Mouse (Mus musculus) T-helper 17 cell (primary cell): ENCODE measurements around the gene Nacc1.

Source experiments
- in situ Hi-C, 2 experiments: fragments of 300-600 bp; cut with MboI, MseI; formaldehyde crosslinking; loops; 1 replicate in 1 of 2; 2 replicates in 1 of 2; pipeline ENCODE4 v1.15.1; 2025; ENCODE audit warnings: high pct_unique_total_duplicates in 2 of 2

The Nacc1 gene

GRCm38 (mm10) chr8:84687705-84688100 is at the start of gene Nacc1:
Gene Nacc1 (minus strand): TSS chr8:84687862.
- in situ Hi-C loops: no loop called here

DNA sequence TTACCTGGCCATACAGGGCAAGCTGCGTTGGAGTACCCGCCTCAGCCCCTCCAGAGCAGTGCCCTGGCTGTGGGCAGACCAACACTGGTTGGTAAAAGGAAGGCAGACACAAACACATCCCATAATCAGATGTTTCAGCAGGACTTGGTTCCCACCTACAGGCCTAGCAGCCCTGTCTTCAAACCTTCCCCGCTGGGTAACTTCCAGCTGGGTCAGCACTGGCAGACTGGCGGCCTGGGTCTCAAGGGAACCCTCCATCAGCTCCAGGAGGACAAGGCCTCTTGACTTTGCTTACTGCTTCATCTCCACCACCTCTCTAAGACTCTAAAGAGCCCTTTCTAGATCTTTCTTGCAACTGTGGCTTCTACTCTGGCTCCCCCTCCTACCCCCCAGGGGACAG is 48.9 kb upstream of the Nacc1 start:
- in situ Hi-C loops: no loop called here

DNA sequence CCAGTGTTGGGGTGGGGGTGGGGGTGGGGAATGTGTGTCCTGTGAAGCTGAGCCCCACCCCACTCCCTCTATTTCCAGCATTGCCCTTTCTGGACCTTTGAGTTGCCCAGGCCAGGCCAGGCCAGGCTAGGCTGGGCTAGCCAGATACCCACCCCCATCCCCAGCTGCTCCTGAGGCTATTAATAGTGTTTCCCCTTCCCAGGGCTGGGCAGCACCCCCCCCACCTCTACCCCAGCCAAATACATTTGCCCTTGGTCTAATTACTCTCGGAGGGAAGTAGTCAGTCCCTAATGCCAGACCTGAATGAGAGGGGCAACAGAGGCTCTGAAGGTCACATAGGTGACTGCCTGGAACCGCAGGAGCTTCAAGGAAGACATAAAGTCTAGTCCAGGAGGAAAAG is 47.9 kb upstream of the Nacc1 start:
- in situ Hi-C loops: no loop called here

DNA sequence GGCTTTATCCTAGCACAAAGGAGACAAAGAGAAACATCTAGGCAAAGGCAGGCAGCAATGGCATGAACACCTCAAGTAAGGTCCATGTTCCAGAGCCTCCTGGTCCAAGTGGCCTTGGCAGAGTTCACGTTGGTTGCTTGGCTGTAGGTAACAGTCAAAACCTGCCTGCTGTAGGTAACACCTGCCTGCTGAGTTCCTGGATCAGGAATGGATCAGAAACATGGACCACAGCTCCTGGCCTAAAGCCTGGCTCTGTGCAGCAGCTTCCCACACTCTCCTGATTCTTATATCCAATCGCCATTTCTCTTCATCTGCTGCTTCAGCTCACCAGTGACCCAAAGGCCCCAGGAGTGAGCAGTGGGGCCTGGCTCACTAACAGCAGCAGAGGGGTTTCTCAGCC is 47.0 kb upstream of the Nacc1 start:
- in situ Hi-C loops: no loop called here

DNA sequence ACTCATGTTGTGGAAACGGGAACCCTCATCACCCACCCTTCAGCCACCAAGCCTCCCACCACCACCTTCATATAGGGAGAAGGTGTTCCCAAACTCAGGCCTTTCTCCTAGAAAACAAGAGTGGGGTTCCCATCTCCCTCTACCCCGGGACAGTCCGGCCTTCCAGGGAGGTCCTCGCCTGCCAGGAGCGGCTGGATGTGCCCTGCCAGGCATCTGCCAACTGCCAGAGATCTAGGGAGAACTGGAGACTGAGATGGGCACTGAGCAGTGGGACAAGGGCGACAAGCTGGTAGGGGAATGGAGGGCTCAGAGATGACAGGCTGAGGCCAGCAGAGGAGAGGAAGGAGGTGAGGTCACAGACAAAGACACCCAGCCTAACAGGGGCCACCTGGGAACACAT is 46.3 kb upstream of the Nacc1 start:
- in situ Hi-C loops: no loop called here

DNA sequence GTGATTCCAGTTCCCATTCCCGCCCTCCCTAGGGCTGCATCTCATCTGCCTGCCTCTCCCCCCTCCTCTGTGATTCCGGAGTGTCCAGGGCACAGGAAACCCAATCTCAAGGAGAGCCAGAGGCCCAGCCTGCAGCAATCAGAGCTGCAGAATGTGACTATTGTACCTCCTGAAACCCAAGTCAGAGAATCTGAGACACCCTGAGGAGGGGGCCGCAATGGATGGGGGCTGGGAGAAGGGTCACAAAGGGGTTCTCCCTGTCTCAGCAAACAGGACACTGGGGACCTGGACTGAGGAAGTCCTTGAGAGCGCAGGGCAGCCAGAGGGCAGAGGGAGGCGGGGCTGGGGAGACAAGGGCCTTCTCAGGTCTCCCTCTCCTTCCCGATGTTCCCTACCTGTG is 45.3 kb upstream of the Nacc1 start:
- in situ Hi-C loops: no loop called here

- in situ Hi-C loops: no loop called here
Measured at GRCm38 (mm10) chr8:84732545-84732944, 44.9 kb upstream of the Nacc1 start.

DNA sequence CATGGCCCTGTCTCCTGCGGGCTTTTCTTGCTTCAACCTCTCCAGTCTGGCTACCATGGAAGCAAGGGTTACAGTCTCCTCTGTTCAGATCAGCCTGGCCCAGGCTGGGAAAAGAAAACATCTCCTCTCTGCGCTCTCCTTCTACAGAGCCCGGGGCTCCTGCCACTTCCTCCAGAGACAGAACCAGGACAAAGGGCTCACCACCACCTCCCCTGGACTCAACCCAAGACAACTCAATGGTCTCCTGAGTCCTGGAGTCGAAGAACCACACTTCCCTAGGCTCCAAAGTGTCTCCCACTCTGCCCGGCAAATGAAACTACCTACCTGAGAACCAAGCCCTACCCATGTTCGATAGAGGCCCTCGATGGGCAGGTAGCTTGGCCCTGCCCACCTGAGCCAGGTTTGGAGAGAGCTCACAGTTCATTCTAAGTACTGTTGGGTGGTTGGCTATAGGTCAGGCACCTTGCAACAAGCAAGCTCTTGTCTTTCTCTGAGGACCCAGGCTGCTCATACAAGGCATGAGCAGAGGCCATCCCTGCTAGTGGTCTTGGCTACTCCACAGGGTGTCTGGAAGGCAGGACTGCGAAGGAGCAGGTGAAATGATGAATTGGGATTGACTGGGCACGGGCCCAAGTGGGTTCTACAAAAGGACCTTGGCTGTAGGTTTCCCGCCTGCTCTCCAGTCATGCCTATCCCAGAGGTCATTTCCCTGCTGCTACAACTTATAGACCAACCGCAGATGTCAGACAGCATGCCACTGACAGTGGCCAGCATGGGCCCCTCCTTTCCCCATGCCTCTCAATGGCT is 43.9 kb upstream of the Nacc1 start:
- in situ Hi-C loops: no loop called here

DNA sequence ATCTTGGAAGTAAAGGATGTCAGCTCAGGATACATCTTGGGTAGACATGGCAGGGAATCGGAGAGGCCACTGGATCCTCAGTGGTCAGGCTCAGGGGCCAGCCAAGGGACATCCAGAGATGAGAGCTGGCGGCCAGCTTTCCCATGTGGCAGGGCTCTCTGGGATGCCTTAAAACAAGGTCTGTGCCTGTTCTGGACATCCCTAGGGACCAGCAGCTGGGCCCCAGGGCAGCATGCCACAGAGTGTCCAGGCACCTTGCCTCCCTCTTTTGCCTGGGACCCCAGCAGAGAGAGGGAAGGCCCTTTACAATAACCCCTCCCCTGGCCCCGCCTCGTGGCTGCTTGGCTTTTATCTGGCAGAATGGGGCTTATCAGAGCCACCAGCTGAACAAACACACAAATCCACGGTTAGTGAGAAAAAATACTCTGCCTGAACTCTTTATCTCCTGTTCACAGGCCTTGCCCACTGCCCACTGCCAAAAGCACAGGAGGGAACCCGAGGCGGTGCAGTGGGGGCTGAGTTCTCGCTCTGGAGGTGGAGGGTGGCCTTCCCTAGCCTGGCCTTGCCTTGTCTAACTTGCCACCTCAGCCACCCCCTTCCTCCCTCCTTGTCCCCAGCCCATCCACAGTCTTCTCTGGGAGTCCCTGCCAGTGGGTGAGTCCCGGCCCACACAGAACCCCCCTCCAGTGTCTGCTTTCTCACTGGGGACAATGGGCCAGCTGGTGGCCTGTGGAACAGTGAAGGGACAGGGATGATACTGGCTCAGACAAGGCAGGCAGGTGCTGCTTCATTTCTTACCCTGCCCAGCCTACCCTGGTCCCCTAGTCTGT is 43.1 kb upstream of the Nacc1 start:
- in situ Hi-C loops: no loop called here

DNA sequence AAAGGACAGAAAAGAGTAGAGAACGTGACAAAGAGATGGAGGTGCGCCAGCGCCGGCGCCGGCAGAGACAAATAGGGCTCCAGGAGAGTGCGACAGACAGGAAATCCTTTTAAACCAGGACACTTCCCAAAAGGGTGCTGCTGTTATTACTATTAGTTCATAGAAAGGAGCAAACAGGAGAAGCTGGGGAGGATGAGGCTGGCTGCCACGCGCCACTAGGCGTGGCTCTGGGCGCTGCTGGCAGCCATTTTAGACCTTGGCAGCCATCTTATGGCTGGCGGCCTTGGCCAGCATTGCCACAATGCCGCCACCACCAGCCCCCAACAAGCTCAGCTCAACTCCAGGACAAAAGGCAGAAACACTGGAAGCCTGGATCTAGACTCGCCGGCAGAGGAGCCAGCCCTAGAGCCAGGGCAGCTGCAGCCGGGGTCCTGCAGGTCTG is 42.3 kb upstream of the Nacc1 start:
- in situ Hi-C loops: no loop called here

DNA sequence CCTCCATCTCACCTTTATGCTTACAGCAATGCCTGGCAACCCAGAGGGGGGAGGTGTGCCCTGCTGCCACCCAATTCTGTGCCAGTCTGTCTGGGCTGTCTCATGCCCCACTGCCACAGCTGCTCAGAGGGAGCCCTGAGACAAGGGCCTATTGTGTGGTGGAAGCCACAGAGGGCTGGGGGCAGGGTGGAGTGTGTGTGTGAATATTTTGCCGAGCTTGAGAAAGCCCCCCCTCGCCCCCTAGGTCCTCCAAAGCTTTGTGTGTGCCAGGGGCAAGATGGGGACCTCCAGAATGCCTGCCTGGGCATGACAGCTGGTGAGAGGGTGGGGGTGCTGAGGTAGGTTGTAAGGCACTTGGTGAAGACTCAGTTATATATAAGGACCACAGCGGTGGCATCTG is 40.8 kb upstream of the Nacc1 start:
- in situ Hi-C loops: no loop called here

- in situ Hi-C loops: no loop called here
Measured at GRCm38 (mm10) chr8:84725941-84726259, 38.2 kb upstream of the Nacc1 start.

DNA sequence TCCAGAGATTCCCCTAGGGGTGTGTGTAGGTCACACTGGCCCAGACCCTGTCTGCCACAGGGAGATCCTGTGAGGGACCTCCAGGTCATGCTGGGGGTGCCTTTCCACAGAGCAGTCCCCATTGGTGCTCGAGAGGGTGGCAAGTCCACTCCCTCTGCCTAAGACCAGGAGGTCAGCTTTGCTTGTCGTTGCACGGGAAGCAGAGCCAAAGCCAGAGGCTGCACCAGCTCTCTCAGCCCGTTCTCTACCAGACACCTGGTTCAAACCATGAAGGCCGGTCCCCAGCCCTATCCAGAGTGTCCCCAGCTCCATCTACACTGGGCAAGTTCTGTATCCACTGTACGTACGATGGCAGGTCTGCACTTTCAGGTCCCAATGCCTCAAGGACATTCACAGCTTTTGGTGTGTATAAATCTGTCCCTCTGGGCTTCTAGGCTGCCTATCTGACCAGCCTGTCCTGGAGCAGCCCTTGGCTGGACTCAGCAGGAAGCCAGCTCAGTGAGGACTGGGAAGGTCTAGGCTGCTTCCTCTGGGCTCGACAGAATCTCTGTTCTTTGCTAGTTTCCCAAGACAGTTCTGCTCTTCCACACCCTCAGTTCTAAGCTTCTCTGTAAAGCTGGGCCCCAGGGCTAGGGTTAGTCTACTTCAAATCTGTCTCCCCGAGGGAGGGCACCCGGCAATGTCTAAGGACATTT is 37.7 kb upstream of the Nacc1 start:
- in situ Hi-C loops: no loop called here

GRCm38 (mm10) chr8:84724683-84725082 is 37.0 kb upstream of the Nacc1 start:
- in situ Hi-C loops: no loop called here

GRCm38 (mm10) chr8:84723571-84723900 is 35.9 kb upstream of the Nacc1 start:
- in situ Hi-C loops: no loop called here

DNA sequence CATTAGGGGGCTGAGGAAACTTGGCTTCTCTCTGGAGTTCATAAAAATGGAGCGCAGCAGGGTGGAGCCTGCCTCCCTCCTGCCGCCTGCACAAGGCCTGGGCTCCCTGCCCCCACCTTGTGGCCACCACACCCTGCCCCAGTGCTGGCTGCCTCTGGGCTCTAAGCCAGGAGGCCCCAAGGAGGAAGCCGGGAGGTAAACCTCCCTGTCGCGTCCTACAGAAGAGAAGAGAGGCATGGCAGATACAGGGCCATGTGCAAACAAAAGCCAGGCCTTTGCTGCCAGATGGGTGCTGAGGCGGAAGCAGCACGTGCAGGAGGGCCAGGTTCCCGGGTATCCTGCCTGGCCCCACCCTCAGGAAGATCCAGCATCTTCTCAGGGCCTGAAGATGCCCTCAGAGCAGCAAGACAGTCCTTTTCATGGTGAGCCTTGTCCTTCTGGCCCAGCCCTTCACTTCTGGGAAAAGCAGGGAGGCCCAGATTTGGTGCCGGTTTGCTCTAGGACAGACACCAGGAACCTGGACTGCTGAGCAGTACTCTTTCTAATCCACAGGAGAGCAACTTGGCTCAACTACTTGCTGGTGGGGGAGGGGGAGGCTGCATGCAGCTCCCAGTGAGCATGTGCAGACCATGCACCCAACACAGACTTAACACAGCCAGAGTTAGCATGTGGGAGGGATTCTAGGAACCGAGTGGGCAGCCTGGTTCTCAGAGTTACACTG is 35.3 kb upstream of the Nacc1 start, which contains the start of gene G430095P16Rik:
G430095P16Rik (plus strand) TSS at position 158 of the 721 bp plus-strand sequence.
- in situ Hi-C loops: no loop called here

DNA sequence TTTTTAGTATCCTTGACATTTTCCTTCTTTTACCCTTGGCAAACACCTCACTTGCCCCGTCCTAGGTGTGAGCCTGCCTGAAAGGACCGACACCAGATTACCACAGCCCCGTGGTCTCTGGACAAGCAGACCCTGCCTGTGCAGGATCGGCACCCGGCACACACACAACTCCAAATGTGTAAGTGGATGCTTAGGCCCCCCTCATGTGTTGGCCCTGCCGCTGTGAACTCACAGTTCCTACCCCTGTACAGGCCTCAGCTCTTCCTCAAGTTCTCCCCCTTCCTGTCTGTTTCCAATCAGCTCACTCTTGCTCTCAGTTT is 34.8 kb upstream of the Nacc1 start:
- in situ Hi-C loops: no loop called here

DNA sequence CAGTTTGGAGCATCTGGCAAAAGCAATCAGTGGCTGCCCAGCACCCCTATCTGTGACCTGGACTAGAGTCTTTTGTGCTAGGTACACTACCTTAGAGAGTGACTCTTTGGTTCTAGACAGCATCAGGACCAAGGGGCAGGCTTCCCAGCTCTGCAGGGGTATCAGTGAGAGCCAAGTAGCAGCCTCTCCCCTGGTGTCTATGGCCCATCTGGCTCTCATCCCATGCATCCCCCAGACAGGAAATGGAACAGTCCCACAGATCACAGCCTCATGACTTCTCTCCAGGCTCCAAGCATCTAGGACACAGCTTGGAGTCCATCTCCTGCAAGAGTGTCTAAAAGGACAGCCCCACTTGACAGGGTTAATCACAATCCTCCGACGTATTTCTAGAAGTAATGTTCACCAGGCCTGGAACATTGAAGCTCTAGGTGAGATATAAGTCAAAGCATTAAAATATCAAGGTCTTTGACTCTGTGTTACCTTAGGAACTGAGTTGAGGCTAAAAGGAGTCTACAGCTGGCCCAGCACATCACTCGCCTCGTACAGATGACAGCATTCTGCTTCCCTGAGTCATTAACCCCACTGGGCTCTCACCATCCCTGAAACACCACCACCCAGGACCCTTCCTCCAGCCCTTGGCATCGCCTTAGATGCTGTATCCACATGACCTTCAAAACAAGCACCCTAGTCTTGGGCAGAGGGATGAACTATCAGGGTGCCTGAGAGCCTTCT is 31.5 kb upstream of the Nacc1 start:
- in situ Hi-C loops: loop anchor here in 1 of 2 experiments (10.0 kb wide), 1 partner anchor 86 kb away; the partner anchor contains the start of gene Nfix

- in situ Hi-C loops: loop anchor here in 1 of 2 experiments (10.0 kb wide), 1 partner anchor 86 kb away; the partner anchor contains the start of gene Nfix
Measured at GRCm38 (mm10) chr8:84718476-84718875, 30.8 kb upstream of the Nacc1 start.

- in situ Hi-C loops: loop anchor here in 1 of 2 experiments (10.0 kb wide), 1 partner anchor 88 kb away; the partner anchor contains the start of gene Nfix
Measured at GRCm38 (mm10) chr8:84716790-84717189, 29.1 kb upstream of the Nacc1 start.
